8 mouse cellular contexts compared by ENCODE assay signal in the genomic region with DNA sequence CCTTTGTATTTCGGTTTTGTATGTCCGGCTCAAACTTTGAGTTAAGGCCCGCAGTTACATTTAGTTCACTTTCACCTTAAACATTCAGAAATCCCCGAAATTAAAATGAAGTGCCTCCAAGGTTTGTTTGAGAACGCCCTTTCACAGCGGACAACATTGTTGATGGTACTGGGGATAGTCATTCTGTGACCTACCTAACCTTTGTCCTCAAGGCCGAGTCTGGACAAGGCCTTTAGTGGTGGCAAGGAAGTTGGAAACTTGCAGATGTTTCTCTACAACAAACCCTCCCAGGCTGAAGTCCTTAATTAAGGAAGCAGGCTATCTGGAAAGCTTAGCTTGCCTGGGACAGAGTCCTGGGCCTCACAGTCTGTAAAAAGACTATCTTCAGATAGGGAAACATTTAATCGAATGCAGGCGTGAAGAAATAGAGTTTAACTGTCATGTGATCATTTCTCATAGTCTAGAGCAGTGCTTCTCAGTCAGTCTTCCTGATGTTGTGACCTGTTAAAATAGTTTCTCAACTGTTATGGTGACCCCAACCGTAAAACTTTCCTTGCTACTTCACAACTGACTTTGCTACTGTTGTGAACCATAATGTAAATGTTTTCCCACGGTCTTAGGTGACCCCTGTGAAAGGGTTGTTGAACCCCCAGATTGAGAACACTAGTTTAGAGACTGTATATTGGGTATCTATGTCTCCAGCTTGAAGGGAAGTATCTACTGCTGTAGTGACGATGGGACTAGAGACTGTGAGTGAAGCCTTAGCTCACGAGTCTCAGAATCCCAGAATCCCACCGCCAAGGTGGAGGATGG. TPM values are rescaled to one million over a fixed set of nuclear protein-coding genes. Genes with fewer than 3 reads are reported as not detected.
DNase-seq lines count a peak whose midpoint lies in the region; ATAC-seq and TF ChIP-seq lines count a peak whose summit lies in the region.

No protein-coding gene starts in this region.

- H3K27ac ChIP-seq in left cerebral cortex, adult 2 months = peak overlapping the region; percentile 79
- H3K27ac ChIP-seq in embryonic facial prominence, embryonic 10.5 days (replicated peaks) = peak overlapping the region; percentile 97
- H3K27ac ChIP-seq in hindbrain, embryonic 13.5 days = peak overlapping the region; percentile 95
- peak overlapping the region; percentile 88 for H3K27ac ChIP-seq in liver, embryonic 15.5 days (replicated peaks)

- no peaks in the 10 kb centered on the region for H3K9me3 ChIP-seq in embryonic facial prominence, embryonic 10.5 days
- H3K9me3 ChIP-seq in hindbrain, embryonic 13.5 days = no peaks in the 10 kb centered on the region
- no peaks in the 10 kb centered on the region for H3K9me3 ChIP-seq in liver, embryonic 15.5 days (replicated peaks)

- peaks cover 22% of the 10 kb centered on the region for H3K36me3 ChIP-seq in embryonic facial prominence, embryonic 10.5 days (replicated peaks)
- H3K36me3 ChIP-seq in hindbrain, embryonic 13.5 days = no peaks in the 10 kb centered on the region
- H3K36me3 ChIP-seq in liver, embryonic 15.5 days (replicated peaks) = peaks cover 19% of the 10 kb centered on the region; the same call in 1 of the 2 replicates

- peak overlapping the region; percentile 88 for H3K9ac ChIP-seq in hindbrain, embryonic 13.5 days
- H3K9ac ChIP-seq in liver, embryonic 15.5 days = peak overlapping the region; percentile 92

- no peaks in the 10 kb centered on the region for H3K27me3 ChIP-seq in embryonic facial prominence, embryonic 10.5 days (replicated peaks; ENCODE audit: low read depth, poor library complexity, severe bottlenecking)
- H3K27me3 ChIP-seq in hindbrain, embryonic 13.5 days = no peaks in the 10 kb centered on the region
- H3K27me3 ChIP-seq in liver, embryonic 15.5 days = no peaks in the 10 kb centered on the region

- peak overlapping the region; percentile 97 for H3K4me2 ChIP-seq in hindbrain, embryonic 13.5 days
- peak overlapping the region; percentile 90 for H3K4me2 ChIP-seq in liver, embryonic 15.5 days

- 16% methylated on average over 14 of the region's 14 CpGs for WGBS in embryonic facial prominence, embryonic 10.5 days
- WGBS in hindbrain, embryonic 13.5 days = 10% methylated on average over 14 of the region's 14 CpGs
- 5% methylated on average over 14 of the region's 14 CpGs for WGBS in liver, embryonic 15.5 days (ENCODE audit: insufficient replicate concordance)

- ATAC-seq in hindbrain, embryonic 13.5 days (ENCODE audit: low FRiP score) = no peak
- no peak for ATAC-seq in liver, embryonic 15.5 days (ENCODE audit: insufficient read depth)

- no peak for DNase-seq in left cerebral cortex, adult 2 months (ENCODE audit: extremely low spot score in 1 of 2, low spot score in 2 of 2)
- no peak for DNase-seq in left cerebral cortex, postnatal 25 days (ENCODE audit: low spot score in 2 of 2)
- DNase-seq in embryonic facial prominence, embryonic 10.5 days (ENCODE audit: low spot score) = no peak
- DNase-seq in thymus, postnatal 14 days = no peak
- DNase-seq in right cerebral cortex, postnatal 25 days = no peak
- DNase-seq in right cerebral cortex, postnatal 4 days = no peak

- peak overlapping the region; percentile 82 for H3K4me3 ChIP-seq in left cerebral cortex, adult 2 months
- peak overlapping the region; percentile 93 for H3K4me3 ChIP-seq in embryonic facial prominence, embryonic 10.5 days
- H3K4me3 ChIP-seq in hindbrain, embryonic 13.5 days = peak overlapping the region; percentile 89
- peak overlapping the region; percentile 90 for H3K4me3 ChIP-seq in liver, embryonic 15.5 days (replicated peaks)

- peaks cover 60% of the 10 kb centered on the region for H3K4me1 ChIP-seq in embryonic facial prominence, embryonic 10.5 days
- H3K4me1 ChIP-seq in hindbrain, embryonic 13.5 days (replicated peaks) = peaks cover 54% of the 10 kb centered on the region
- peaks cover 56% of the 10 kb centered on the region for H3K4me1 ChIP-seq in liver, embryonic 15.5 days (replicated peaks)

- intact Hi-C loops in left cerebral cortex, adult 2 months (cut with DNase I) = loop anchor here (2.0 to 5.0 kb wide), 5 partner anchors 66 to 243 kb away; no protein-coding TSS in a partner anchor
- intact Hi-C loops in left cerebral cortex, postnatal 25 days (cut with DNase I) = loop anchor here (5.0 kb wide), 4 partner anchors 63 to 243 kb away; no protein-coding TSS in a partner anchor

- TF ChIP-seq CTCF in left cerebral cortex, adult 2 months (IDR thresholded peaks at IDR 0.05) = no peak

RNA-seq across cellular contexts. Expression of a gene that starts 6.0 kb away (rescaled TPM):
- total RNA-seq in left cerebral cortex, adult 2 months (2021) = 100 to 1,000 TPM; 452 to 506 TPM
- total RNA-seq in left cerebral cortex, postnatal 25 days (2021) = 100 to 1,000 TPM; 590 to 599 TPM
- polyA plus RNA-seq in embryonic facial prominence, embryonic 10.5 days (2016; fragmentation: Nextera tagmentation; extraction: Ambion mirVana) = 584 and 637 TPM in 2 replicates
- polyA plus RNA-seq in hindbrain, embryonic 13.5 days (2015; fragmentation: Nextera tagmentation; extraction: Ambion mirVana) = 422 and 424 TPM in 2 replicates
- 90.5 and 100 TPM in 2 replicates for polyA plus RNA-seq in liver, embryonic 15.5 days (2015; fragmentation: Nextera tagmentation; extraction: Ambion mirVana)
